Mouse (Mus musculus) layer of hippocampus, adult 2 months (tissue): ENCODE data around the gene Rere. TPM values are rescaled to one million over a fixed set of nuclear protein-coding genes. Genes with fewer than 3 reads are reported as not detected.

Source experiments
- DNase-seq, 2 experiments: peaks; one replicate each; pipeline ENCODE4 v3.0.0; 2022; ENCODE audit warnings: low spot score in 2 of 2
- H3K27ac ChIP-seq: fragments of 200-600 bp; 2 replicates; pipeline ENCODE4 v1.8.1; 2022
- H3K4me3 ChIP-seq: fragments of 200-600 bp; 2 replicates; pipeline ENCODE4 v1.8.1; 2022; ENCODE audit warnings: mild to moderate bottlenecking
- CTCF ChIP-seq: fragments of 200-600 bp; conservative IDR thresholded peaks from 2 replicates; pipeline ENCODE4 v1.8.1; 2022; ENCODE audit warnings: antibody characterized with exemption, mild to moderate bottlenecking, moderate library complexity
- total RNA-seq, 2 experiments: library from RNA; stranded (reverse); gene quantifications; 2 replicates each; pipeline ENCODE4 v1.2.3; 2021

Rere gene
- total RNA-seq, 2 experiments from 2014 or later, result 144 to 153 TPM

DNA sequence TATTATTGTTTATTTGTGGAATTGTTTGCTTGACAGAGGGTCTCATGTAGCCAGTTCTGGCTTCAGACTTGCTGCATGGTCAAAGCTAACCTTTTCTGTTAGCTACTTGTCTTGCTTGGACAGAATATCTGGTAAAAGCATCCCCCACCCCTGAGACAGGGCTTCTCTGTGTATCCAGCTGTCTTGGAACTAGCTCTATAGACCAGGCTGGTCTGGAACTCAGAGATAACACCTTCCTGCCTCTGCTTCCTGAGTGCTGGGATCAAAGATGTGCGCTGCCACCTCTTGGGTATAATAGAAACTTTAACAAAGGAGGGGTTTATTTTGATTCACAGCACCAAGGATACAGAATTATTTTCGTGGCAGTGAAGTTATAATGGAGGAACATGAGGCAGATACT lies 304.4 kb downstream of the Rere start:
- TF ChIP-seq CTCF, result no peak
- H3K27ac ChIP-seq, result peak overlapping the region; percentile 94; the same call in 1 of the 2 replicates
- DNase-seq, result no peak
- no peak overlapping the region for H3K4me3 ChIP-seq

DNA sequence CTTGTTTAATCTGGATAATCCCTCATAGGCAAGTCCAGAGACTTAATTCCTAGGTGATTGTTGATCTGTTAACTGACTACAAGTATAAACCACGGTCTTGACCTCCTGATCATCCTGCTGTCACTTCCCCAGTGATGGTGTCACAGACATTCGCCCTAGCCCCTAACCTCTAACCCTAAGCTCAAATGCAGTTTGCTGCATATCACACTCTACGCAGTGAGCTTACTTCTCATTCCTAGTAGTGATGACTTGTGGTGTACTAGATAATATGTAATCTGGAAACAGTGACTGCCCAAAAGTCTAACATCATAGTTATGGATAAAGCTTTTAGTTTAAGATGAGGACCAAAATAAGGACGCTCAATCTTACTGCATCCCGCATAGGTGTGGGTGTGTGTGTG lies 304.8 kb downstream of the Rere start:
- H3K4me3 ChIP-seq, result no peak overlapping the region
- no peak for DNase-seq
- no peak for TF ChIP-seq CTCF
- no peak overlapping the region for H3K27ac ChIP-seq

DNA sequence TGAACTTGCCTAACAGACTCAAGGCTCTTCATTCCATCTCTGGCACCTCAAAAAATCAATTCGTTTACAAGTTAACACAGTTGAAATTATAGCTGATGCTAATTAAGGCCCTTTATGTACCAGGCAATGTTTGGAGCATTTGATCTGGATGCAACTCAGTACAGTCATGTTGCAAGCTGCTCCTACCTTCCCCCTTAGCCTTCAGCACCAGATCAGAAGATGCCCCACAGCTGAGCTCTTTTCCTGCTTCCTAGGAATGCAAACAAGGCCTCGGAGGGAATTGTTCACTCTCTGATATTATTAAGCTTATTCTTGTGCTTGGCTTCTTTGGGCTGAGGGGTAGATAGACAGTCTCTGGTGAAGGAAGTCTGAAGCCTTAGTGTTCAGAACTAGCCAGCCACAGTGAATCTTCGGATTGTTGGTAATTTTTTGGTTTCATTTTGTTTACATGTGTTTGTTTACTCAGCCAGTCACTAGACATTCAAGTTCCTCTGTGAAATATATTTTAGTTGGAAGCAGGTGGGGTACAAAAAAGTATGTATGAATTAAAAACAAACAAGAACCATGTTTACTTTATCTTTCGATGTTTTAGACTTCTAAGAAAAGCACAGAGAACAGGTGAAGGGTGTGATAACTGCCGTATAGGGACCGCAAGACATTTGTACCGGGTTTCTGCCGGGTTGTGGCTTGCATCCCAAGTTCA lies 306.3 kb downstream of the Rere start:
- no peak for TF ChIP-seq CTCF
- DNase-seq, result no peak
- peak overlapping the region; percentile 71 for H3K27ac ChIP-seq

DNA sequence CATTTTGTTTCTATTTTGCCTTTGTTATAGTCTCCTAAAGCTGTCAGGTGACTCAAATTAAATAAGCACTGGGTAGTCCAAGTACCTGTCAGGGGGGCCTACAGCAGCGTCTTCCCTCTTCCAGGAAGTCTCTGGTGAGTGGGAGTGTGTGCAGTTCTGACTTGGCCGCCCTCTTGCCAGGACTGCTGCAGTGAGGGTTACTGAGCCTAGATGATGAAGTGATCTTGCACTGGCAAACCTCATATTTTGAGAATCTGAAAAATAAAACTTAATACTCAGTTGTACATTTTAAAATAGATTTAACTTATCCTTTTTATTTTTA lies 306.8 kb downstream of the Rere start:
- no peak for DNase-seq
- no peak for TF ChIP-seq CTCF
- Histone ChIP-seq H3K27ac (peak overlapping the region; percentile 71), H3K4me3 (no peak overlapping the region)

More for the DNA sequence above, 306.3 kb downstream of the Rere start:
- H3K4me3 ChIP-seq, result no peak overlapping the region

DNA sequence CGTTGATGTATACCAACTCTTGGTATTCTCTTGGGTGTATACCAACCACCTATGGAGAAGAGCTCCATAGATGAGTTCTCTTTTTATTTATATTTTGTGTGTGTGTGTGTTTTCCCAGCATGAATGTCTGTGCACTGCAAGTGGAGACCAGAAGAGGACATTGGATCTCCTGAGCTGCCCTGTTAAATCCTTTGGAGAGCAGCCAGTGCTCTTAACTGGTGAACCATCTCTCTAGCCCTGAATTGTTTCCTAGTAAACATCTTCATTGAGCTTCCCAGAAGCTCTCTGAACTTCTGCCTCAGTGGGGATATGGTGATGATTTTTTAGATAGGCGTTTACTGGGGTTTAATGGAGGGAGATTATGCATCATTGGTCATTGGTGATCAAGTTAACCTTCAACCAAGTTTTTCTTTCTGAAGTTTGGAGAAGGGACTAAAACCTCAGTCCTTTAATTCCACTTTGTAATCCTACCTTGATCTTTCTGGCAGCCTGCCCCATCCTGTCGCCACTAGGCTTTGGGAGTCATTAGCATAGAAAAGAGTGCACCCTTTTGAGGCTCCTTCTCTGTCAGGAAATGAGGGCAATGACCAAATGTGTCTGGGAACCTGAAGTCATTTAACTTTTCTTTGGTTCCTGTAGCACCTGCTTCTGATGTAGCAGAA lies 309.3 kb downstream of the Rere start:
- no peak for TF ChIP-seq CTCF
- peak overlapping the region; percentile 3; the same call in 1 of the 2 replicates for H3K27ac ChIP-seq
- DNase-seq, result no peak

DNA sequence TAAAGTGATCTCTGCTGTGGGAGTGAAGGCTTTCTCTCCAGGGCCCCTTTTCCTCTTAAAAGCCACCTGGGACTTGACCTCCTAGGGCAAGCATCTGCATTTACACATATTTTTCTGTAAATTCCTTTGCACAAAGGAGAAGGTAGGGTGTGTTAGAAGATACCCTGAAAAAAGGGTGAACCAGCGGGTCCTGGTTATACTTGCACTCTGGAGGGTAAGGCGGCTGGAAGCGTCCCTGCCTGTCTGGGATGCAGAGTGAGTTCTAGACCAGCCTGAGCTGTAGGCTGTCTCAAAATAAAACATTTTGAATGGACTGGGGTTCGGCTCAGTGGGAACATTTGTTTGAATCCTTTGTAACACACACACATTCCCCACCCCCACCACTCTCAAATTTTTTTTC lies 310.2 kb downstream of the Rere start:
- TF ChIP-seq CTCF, result no peak
- DNase-seq, result no peak
- H3K4me3 ChIP-seq, result no peak overlapping the region
- H3K27ac ChIP-seq, result peak overlapping the region; percentile 3; the same call in 1 of the 2 replicates

More for the DNA sequence above, 309.3 kb downstream of the Rere start:
- no peak overlapping the region for H3K4me3 ChIP-seq

DNA sequence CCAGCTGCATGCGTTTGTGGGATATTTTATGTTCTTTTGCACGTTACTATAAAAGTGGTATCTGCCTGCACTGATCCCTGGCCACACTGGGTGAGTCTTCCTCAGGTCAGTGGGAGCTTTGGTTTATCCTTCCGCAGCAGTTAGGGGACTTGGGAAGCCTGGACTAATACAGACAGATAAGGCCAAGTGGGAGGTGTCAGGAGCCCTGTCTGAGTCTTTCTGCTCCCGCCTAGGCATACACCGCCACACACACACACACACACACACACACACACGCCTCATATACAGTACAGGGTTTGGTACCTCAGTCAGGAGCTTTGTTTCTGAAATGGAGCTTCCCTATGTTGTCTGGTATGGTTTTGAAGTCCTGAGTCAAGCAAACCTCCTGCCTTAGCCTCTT lies 310.6 kb downstream of the Rere start:
- no peak for TF ChIP-seq CTCF
- DNase-seq, result no peak
- Histone ChIP-seq H3K27ac (no peak overlapping the region), H3K4me3 (no peak overlapping the region)

DNA sequence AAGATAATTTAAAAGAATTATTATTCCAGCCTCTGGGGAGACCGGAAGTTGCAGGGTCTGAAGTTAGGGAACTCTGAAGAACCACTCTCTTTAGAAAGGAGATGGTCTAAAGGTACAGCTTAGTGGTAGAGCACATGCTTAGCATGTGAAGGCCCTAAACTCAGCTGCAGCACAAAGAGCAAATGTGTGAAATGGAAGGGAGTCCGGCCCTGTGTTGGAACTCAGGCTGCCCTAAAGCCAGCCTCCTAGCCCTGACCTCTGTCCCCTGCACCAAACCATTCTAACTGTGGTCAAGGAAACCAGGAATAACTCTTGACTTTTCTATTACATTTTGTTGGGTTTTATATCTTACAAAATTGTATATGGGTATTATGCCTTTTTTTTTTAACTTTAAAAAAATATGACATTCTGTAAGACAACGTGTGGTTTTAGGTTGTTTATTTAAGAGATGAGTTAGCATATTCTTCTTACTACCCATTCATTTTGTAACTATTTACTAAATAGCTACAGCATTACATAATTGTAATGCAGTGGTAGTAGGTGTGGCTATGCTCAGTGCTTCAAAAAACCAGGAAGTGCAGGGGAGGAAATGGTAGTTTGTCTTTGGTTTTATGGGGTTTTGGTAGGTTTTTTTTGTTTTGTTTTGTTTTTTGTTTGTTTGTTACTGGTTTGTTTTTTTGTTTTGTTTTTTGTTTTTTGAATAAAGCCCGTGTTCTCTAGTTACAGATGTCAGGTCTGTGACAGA lies 312.2 kb downstream of the Rere start:
- no peak overlapping the region for H3K4me3 ChIP-seq
- peak overlapping the region; percentile 2; the same call in 1 of the 2 replicates for H3K27ac ChIP-seq
- no peak for TF ChIP-seq CTCF
- no peak for DNase-seq

DNA sequence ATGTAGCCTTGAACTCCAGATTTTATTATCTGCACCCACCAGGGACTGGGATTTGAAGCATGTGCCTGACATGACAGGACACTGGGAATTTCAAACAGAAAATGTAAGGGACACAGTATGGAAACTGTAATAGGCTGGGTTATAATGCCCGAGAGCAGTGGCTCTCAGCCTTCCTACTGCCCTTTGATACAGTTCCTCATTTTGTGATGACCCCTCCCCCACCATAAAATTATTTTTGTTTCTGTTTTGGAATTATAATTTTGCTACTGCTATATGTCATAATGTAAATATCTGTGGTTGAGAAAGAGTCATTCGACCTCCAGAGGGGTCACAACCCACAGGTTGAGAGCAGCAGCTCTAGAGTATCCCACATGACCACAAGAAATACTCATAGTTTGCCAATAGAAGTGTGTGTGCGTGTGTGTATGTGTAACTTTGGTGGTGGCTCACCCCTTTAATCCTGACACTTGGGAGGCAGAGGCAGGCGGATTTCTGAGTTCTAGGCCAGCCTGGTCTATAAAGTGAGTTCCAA lies 312.9 kb downstream of the Rere start:
- no peak overlapping the region for H3K4me3 ChIP-seq
- no peak for DNase-seq
- no peak for TF ChIP-seq CTCF
- peak overlapping the region; percentile 2; the same call in 1 of the 2 replicates for H3K27ac ChIP-seq

DNA sequence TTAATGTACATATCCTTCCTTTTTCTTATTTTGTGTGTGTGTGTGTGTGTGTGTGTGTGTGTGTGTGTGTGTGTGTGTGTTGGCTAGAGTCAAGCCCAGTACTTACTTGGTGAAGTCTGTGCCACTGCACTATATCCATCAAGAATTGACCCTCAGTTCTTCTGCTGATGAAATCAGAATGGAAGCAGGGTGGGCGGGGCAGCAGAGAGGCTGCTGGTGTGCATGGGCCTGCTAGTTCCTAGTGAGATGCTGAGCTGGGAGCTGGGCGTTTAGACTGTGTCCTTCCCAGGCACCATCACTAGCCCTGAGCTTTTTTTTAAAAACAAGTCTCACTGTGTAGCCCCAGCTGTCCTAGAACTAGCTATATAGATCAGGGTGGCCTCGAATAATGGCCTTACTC lies 313.6 kb downstream of the Rere start:
- TF ChIP-seq CTCF, result no peak
- no peak for DNase-seq
- H3K27ac ChIP-seq, result 0 out of 2 replicates have a peak overlapping the region, but pooled peaks have one; percentile 41
- no peak overlapping the region for H3K4me3 ChIP-seq

DNA sequence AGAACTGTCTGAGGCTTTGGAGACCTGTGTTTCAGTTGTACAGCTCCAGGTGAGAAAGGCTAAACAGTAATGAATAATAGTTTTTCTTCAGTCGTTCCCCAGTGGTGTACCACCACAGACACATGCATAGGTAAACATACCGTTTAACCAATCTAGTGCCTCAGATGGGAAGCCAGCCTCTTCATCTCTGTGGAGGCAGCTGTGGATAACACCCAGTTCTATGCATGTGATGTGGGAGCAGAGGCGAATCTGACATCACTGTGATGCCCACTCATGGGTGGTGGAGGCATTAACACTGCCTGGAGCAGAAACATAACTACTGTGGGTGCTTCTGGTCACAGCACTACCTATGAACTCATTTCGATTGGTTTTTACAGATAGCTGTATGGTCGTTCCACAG lies 314.5 kb downstream of the Rere start:
- no peak for DNase-seq
- Histone ChIP-seq H3K4me3 (no peak overlapping the region), H3K27ac (peak overlapping the region; percentile 41; the same call in 1 of the 2 replicates)
- TF ChIP-seq CTCF, result no peak

DNA sequence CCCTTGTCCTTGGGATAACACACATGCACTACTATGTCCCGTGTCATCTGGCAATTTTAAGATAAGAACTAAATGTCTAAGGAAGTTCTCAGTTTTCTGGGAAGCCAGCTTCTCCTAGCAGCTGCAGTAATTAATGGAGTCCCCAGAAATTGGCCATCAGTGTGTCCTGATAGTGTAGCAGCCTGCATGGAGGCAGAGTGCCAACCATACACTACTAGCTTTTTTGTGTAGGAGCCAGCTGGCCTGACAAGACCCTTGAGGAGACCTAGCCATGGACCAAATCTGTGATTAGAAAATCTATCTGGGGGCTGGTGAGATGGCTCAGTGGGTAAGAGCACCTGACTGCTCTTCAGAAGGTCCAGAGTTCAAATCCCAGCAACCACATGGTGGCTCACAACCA lies 317.2 kb downstream of the Rere start:
- no peak for DNase-seq
- Histone ChIP-seq H3K4me3 (no peak overlapping the region), H3K27ac (peak overlapping the region; percentile 32; the same call in 1 of the 2 replicates)
- TF ChIP-seq CTCF, result no peak
